Mouse (Mus musculus) thymus, postnatal 0 days (tissue): ENCODE data around the gene Trp73. TPM values are rescaled to one million over a fixed set of nuclear protein-coding genes. Genes with fewer than 3 reads are reported as not detected.

Experiments
- DNase-seq: peaks from one replicate; pipeline ENCODE4 v3.0.0-alpha.2; 2015; ENCODE audit warnings: low spot score
- polyA plus RNA-seq: library from polyadenylated mRNA; unstranded; fragments of >200 nt; fragmentation: Nextera tagmentation; extraction: Ambion mirVana; gene quantifications from 2 replicates; pipeline ENCODE4 v1.2.1, GENCODE M21; 2015

Trp73 gene
- 0.55 and 0.76 TPM in 2 replicates for polyA plus RNA-seq

- no peak for DNase-seq
Measured at GRCm38 (mm10) chr4:154140182-154140212, at the start of gene Trp73. TSS of gene Trp73 (minus strand) at chr4:154140208.

- no peak for DNase-seq
Measured at GRCm38 (mm10) chr4:154188948-154189347, 48.9 kb upstream of the Trp73 start.

GRCm38 (mm10) chr4:154186002-154186537 lies 46.1 kb upstream of the Trp73 start:
- no peak for DNase-seq

GRCm38 (mm10) chr4:154185001-154185400 lies 45.0 kb upstream of the Trp73 start:
- DNase-seq: no peak

- no peak for DNase-seq
Measured at GRCm38 (mm10) chr4:154183566-154183965, 43.6 kb upstream of the Trp73 start.

GRCm38 (mm10) chr4:154181001-154181400 lies 41.0 kb upstream of the Trp73 start:
- DNase-seq: no peak

- DNase-seq: no peak
Measured at GRCm38 (mm10) chr4:154177257-154177656, 37.2 kb upstream of the Trp73 start.

- DNase-seq: no peak
Measured at GRCm38 (mm10) chr4:154171931-154172604, 32.1 kb upstream of the Trp73 start.

- no peak for DNase-seq
Measured at GRCm38 (mm10) chr4:154171151-154171930, 31.3 kb upstream of the Trp73 start.

- DNase-seq: no peak
Measured at GRCm38 (mm10) chr4:154170506-154171150, 30.6 kb upstream of the Trp73 start, which contains the start of gene Megf6. TSS of gene Megf6 (plus strand) at chr4:154170730.

- DNase-seq: no peak
Measured at GRCm38 (mm10) chr4:154170021-154170420, 30.0 kb upstream of the Trp73 start.

- DNase-seq: peak; percentile 43
Measured at GRCm38 (mm10) chr4:154167053-154167452, 27.0 kb upstream of the Trp73 start.

GRCm38 (mm10) chr4:154163296-154163695 lies 23.3 kb upstream of the Trp73 start:
- DNase-seq: peak; percentile 65

- peak; percentile 97 for DNase-seq
Measured at GRCm38 (mm10) chr4:154160538-154161390, 20.8 kb upstream of the Trp73 start, which contains the start of gene Tprgl. TSS of gene Tprgl (minus strand) at chr4:154160666.

GRCm38 (mm10) chr4:154159961-154160537 lies 20.0 kb upstream of the Trp73 start:
- DNase-seq: peak; percentile 38

- peak; percentile 89 for DNase-seq
Measured at GRCm38 (mm10) chr4:154159002-154159401, 19.0 kb upstream of the Trp73 start.

- DNase-seq: no peak
Measured at GRCm38 (mm10) chr4:154157970-154158662, 18.1 kb upstream of the Trp73 start.

- no peak for DNase-seq
Measured at GRCm38 (mm10) chr4:154156050-154156449, 16.0 kb upstream of the Trp73 start.

- DNase-seq: no peak
Measured at GRCm38 (mm10) chr4:154154104-154154503, 14.1 kb upstream of the Trp73 start.

GRCm38 (mm10) chr4:154146342-154146741 lies 6.3 kb upstream of the Trp73 start:
- DNase-seq: no peak
